Mouse (Mus musculus) spleen, adult 2 months (tissue): ENCODE results near the gene Liph.

Experiments
- CTCF ChIP-seq: fragments of 200-500 bp; IDR thresholded peaks from 2 replicates; pipeline ENCODE4 v1.5.1; 2011; ENCODE audit warnings: mild to moderate bottlenecking, inconsistent platforms; ENCODE audit not compliant: insufficient read depth, insufficient read length, insufficient replicate concordance; ENCODE audit errors: extremely low read depth
- POLR2A ChIP-seq: fragments of 200-500 bp; IDR thresholded peaks from 2 replicates; pipeline ENCODE4 v1.6.1; 2011; ENCODE audit warnings: low read depth, low read length, inconsistent platforms

DNA sequence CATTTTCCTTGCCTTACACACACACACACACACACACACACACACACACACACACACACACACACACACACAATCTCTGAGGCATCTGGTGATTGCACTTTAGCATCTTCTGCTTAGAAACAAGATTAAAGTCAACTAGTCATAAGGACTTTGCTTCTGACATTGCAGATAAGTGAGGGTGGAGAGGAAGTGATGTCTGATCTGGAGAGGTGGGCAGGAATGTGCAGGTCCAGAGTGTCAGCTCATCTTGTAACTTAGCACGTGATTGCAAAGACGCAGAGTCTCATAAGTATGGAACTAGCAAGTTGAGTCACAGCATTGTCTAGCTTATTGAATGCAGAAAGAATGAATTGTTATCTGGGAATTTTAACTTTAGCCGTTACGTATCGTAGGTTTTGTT, 32.0 kb upstream of the Liph start:
- TF ChIP-seq CTCF (no peak), POLR2A (no peak)
